Mouse (Mus musculus): ENCODE measurements around the gene Gbp7. TPM values are rescaled to one million over a fixed set of nuclear protein-coding genes. Genes with fewer than 3 reads are reported as not detected.

The Gbp7 gene
- 1.8 and 1.9 TPM in 2 replicates for polyA plus RNA-seq (2015; fragmentation: Nextera tagmentation; extraction: Ambion mirVana)

DNA sequence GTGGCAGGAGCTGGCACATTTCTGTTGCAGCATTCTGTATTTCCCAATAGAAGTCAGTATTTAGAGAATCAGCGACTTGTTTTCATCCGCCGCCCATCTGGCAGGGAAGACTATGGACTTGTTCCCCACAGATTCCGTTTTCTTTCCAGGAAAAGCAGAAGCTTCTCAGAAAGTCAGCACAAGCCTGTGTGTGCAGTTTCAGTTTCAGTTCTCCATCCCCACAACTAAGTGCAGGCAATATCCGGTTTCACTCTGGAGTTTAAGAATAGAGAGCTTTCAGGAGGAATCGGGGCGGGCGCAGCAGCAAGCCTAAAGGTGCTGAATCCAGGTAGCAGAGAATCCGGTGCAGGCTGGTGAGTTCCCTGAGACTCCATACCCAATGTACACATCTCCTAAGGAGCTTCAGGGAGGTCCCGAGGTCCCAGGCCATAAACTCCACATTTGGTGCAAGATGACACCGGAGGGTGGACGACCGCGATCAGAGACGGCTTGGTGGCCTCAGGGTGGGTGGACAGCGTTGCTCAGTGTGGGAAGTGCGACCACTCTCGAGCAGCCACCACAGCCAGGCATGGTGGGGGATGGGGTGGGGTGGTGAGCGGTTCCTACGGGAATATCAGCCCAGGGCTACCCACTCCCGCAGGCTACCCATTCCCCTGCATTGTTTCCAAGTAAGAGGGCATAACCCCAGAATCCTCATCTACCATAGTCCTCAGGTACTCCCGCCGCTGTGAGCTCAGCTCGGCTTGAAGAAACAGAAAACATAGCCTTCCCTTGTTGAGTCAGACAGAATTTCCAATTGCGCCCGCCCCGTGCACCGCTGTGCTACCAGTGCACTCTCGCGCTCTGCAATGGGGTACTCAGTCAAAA lies at the start of gene Gbp7:
Gene Gbp7 (plus strand): TSS at position 256 of the 867 bp plus-strand sequence.
- ATAC-seq (replicated peaks): peak; percentile 81
- peak within 1 kb of the TSS; percentile 43 for H3K9ac ChIP-seq (replicated peaks)
- H3K36me3 ChIP-seq: no peaks in the 10 kb centered on the region
- WGBS: 1% methylated on average over 30 of the region's 30 CpGs
- peak within 1 kb of the TSS; percentile 96 for H3K4me2 ChIP-seq (replicated peaks)
- peak within 1 kb of the TSS; percentile 48 for H3K4me3 ChIP-seq
- no peaks in the 10 kb centered on the region for H3K9me3 ChIP-seq
- no peak within 1 kb of the TSS for H3K27ac ChIP-seq (replicated peaks)
- peaks cover 11% of the 10 kb centered on the region for H3K4me1 ChIP-seq
- H3K27me3 ChIP-seq: 0 out of 2 replicates have a peak, but pooled peaks cover 3% of the 10 kb centered on the region

- Histone ChIP-seq H3K27ac (replicated peaks) (no peak overlapping the region), H3K4me3 (no peak overlapping the region), H3K36me3 (no peaks in the 10 kb centered on the region), H3K9me3 (no peaks in the 10 kb centered on the region), H3K4me2 (replicated peaks) (no peak overlapping the region), H3K27me3 (no peaks in the 10 kb centered on the region), H3K9ac (replicated peaks) (no peak overlapping the region), H3K4me1 (no peaks in the 10 kb centered on the region)
- 80% methylated on average over 1 of the region's 1 CpGs for WGBS
- peak; percentile 83; the same call in 1 of the 2 replicates for ATAC-seq (replicated peaks)
Measured at GRCm38 (mm10) chr3:142490465-142490864, 39.7 kb upstream of the Gbp7 start.

GRCm38 (mm10) chr3:142493536-142494061 lies 36.5 kb upstream of the Gbp7 start, which contains the start of gene Gbp5:
Gene Gbp5 (plus strand): TSS chr3:142493978.
- no peaks in the 10 kb centered on the region for H3K27me3 ChIP-seq
- WGBS: 76% methylated on average over 6 of the region's 6 CpGs
- H3K4me1 ChIP-seq: no peaks in the 10 kb centered on the region
- no peak within 1 kb of the TSS for H3K4me3 ChIP-seq
- H3K4me2 ChIP-seq (replicated peaks): no peak within 1 kb of the TSS
- no peaks in the 10 kb centered on the region for H3K36me3 ChIP-seq
- H3K9ac ChIP-seq (replicated peaks): no peak within 1 kb of the TSS
- H3K9me3 ChIP-seq: no peaks in the 10 kb centered on the region
- H3K27ac ChIP-seq (replicated peaks): no peak within 1 kb of the TSS
- no peak for ATAC-seq (replicated peaks)

DNA sequence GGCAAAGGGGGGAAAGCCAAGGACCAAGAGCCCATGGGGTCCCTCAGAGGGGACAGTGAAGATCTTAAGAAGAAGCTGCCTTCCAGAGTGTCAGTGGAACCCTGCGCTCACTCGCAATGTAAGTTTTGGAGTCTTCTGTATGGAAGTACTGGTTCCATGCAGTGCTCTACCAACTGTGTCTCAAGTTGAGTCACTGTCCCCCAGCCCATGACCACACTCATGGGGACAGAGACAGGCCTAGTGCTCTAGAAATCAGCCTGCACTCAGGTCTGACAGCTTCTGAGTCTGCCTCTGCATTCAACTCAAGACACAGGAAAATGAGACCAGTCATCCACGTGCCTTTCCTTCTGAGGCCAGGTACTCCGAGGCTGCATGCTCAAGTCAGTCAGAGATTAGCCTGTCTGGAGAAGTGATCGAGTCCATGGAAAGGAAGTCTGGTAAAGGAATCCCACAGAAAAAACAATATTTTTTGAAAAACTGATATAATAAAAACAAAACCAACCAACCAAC lies 34.9 kb upstream of the Gbp7 start:
- 93% methylated on average over 5 of the region's 5 CpGs for WGBS
- Histone ChIP-seq H3K36me3 (no peaks in the 10 kb centered on the region), H3K27me3 (no peaks in the 10 kb centered on the region), H3K27ac (replicated peaks) (no peak overlapping the region), H3K9me3 (no peaks in the 10 kb centered on the region), H3K4me2 (replicated peaks) (no peak overlapping the region), H3K4me3 (no peak overlapping the region), H3K9ac (replicated peaks) (no peak overlapping the region), H3K4me1 (no peaks in the 10 kb centered on the region)
- no peak for ATAC-seq (replicated peaks)

GRCm38 (mm10) chr3:142496113-142497101 lies 33.7 kb upstream of the Gbp7 start:
- ATAC-seq (replicated peaks): no peak
- Histone ChIP-seq H3K4me3 (no peak overlapping the region), H3K9me3 (no peaks in the 10 kb centered on the region), H3K27me3 (no peaks in the 10 kb centered on the region), H3K4me2 (replicated peaks) (no peak overlapping the region), H3K27ac (replicated peaks) (no peak overlapping the region), H3K4me1 (no peaks in the 10 kb centered on the region), H3K9ac (replicated peaks) (no peak overlapping the region), H3K36me3 (no peaks in the 10 kb centered on the region)
- 56% methylated on average over 14 of the region's 14 CpGs for WGBS

DNA sequence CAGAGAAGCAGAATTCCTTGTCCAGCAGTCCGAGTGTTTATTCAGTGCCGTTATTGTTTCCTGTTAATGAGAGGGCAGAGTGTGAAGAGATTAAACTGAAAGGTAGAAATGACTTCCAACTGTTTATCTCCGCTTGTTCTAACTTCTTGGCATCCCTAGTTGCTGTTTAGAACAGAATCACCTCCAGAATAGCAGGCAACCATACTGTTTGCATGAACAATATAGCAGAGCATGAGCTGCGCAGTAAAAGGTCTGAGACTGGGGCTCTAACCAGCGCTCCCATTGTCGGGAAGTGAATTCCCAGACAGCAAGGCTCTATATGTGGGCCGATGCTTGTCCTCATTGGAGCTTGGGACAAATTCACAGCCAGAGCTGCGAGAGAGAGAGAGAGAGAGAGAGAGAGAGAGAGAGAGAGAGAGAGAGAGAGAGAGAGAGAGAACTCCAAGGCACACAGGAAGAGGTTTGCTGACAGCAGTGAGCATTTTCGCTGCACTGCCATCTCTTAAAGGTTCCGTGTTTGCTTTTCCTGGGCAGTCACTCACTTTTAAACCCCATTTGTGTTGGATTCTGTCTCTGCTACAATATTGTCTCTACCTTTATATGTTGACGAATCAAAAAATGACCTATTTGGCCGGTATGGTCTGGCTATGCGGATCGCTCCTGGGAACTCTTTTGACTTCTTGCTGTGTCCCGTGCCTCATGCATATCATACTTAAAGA lies 32.9 kb upstream of the Gbp7 start:
- WGBS: 48% methylated on average over 15 of the region's 15 CpGs
- Histone ChIP-seq H3K4me1 (no peaks in the 10 kb centered on the region), H3K4me3 (no peak overlapping the region)

GRCm38 (mm10) chr3:142498941-142499340 lies 31.2 kb upstream of the Gbp7 start:
- peak; percentile 60 for ATAC-seq (replicated peaks)
- Histone ChIP-seq H3K4me1 (no peaks in the 10 kb centered on the region), H3K27me3 (no peaks in the 10 kb centered on the region), H3K36me3 (no peaks in the 10 kb centered on the region), H3K4me3 (no peak overlapping the region), H3K27ac (replicated peaks) (no peak overlapping the region), H3K4me2 (replicated peaks) (no peak overlapping the region), H3K9ac (replicated peaks) (no peak overlapping the region), H3K9me3 (no peaks in the 10 kb centered on the region)
- WGBS: 67% methylated on average over 5 of the region's 5 CpGs

More for the DNA sequence above, 32.9 kb upstream of the Gbp7 start:
- H3K9ac ChIP-seq (replicated peaks): no peak overlapping the region
- no peaks in the 10 kb centered on the region for H3K27me3 ChIP-seq
- no peak for ATAC-seq (replicated peaks)
- H3K27ac ChIP-seq (replicated peaks): no peak overlapping the region
- H3K4me2 ChIP-seq (replicated peaks): no peak overlapping the region
- no peaks in the 10 kb centered on the region for H3K36me3 ChIP-seq
- no peaks in the 10 kb centered on the region for H3K9me3 ChIP-seq

- Histone ChIP-seq H3K27ac (replicated peaks) (no peak overlapping the region), H3K9me3 (no peaks in the 10 kb centered on the region), H3K4me2 (replicated peaks) (no peak overlapping the region), H3K36me3 (no peaks in the 10 kb centered on the region), H3K27me3 (0 out of 2 replicates have a peak, but pooled peaks cover 3% of the 10 kb centered on the region), H3K4me1 (peaks cover 11% of the 10 kb centered on the region), H3K4me3 (no peak overlapping the region), H3K9ac (replicated peaks) (no peak overlapping the region)
- 54% methylated on average over 3 of the region's 3 CpGs for WGBS
- no peak for ATAC-seq (replicated peaks)
Measured at GRCm38 (mm10) chr3:142528116-142528515, 2.0 kb upstream of the Gbp7 start.

- 70% methylated on average over 2 of the region's 2 CpGs for WGBS
- Histone ChIP-seq H3K36me3 (no peaks in the 10 kb centered on the region), H3K27me3 (0 out of 2 replicates have a peak, but pooled peaks cover 3% of the 10 kb centered on the region), H3K4me1 (peaks cover 11% of the 10 kb centered on the region), H3K9me3 (no peaks in the 10 kb centered on the region), H3K27ac (replicated peaks) (no peak overlapping the region), H3K4me2 (replicated peaks) (peak overlapping the region; percentile 96), H3K4me3 (peak overlapping the region; percentile 48; the same call in 1 of the 2 replicates), H3K9ac (replicated peaks) (no peak overlapping the region)
- 0 out of 2 replicates have a peak, but pooled peaks have one; percentile 12 for ATAC-seq (replicated peaks)
Measured at GRCm38 (mm10) chr3:142529597-142529996, 545 bp upstream of the Gbp7 start.

- no peak overlapping the region for H3K27ac ChIP-seq (replicated peaks)
- no peak overlapping the region for H3K4me3 ChIP-seq
- ATAC-seq (replicated peaks): no peak
- H3K4me1 ChIP-seq: peaks cover 11% of the 10 kb centered on the region
- H3K27me3 ChIP-seq: 0 out of 2 replicates have a peak, but pooled peaks cover 3% of the 10 kb centered on the region
- no peak overlapping the region for H3K4me2 ChIP-seq (replicated peaks)
- H3K9me3 ChIP-seq: no peaks in the 10 kb centered on the region
- 88% methylated on average over 3 of the region's 3 CpGs for WGBS
- no peaks in the 10 kb centered on the region for H3K36me3 ChIP-seq
- no peak overlapping the region for H3K9ac ChIP-seq (replicated peaks)
Measured at GRCm38 (mm10) chr3:142531595-142531994, 1.5 kb downstream of the Gbp7 start.

- peaks cover 11% of the 10 kb centered on the region for H3K4me1 ChIP-seq
Measured at GRCm38 (mm10) chr3:142533185-142533584, 3.0 kb downstream of the Gbp7 start.

More at GRCm38 (mm10) chr3:142533185-142533584, 3.0 kb downstream of the Gbp7 start:
- H3K27me3 ChIP-seq: 0 out of 2 replicates have a peak, but pooled peaks cover 3% of the 10 kb centered on the region
- no peak overlapping the region for H3K9ac ChIP-seq (replicated peaks)
- 93% methylated on average over 3 of the region's 3 CpGs for WGBS
- H3K4me3 ChIP-seq: no peak overlapping the region
- H3K27ac ChIP-seq (replicated peaks): no peak overlapping the region
- H3K9me3 ChIP-seq: no peaks in the 10 kb centered on the region
- no peak for ATAC-seq (replicated peaks)
- H3K36me3 ChIP-seq: no peaks in the 10 kb centered on the region
- no peak overlapping the region for H3K4me2 ChIP-seq (replicated peaks)
